Mouse (Mus musculus) MEL (cell line): ENCODE results near the gene Tle4. TPM values are rescaled to one million over a fixed set of nuclear protein-coding genes. Genes with fewer than 3 reads are reported as not detected.
A peak's percentile ranks its signal among the peaks of the same experiment; 100 is the strongest.

Experiments used
- DNase-seq: peaks from one replicate; pipeline ENCODE4 v3.0.0; 2011; ENCODE audit warnings: low read depth, low spot score
- H3K27ac ChIP-seq: 2 replicates; pipeline ENCODE4 v1.5.1; 2012; ENCODE audit warnings: low read depth, mild to moderate bottlenecking, control low read depth, low read length, moderate library complexity; ENCODE audit not compliant: control insufficient read depth
- H3K27me3 ChIP-seq, 2 experiments: fragments of 150-350 bp in 1 of 2; sonication (generic) in 1 of 2; 2 replicates each; pipeline ENCODE4 v1.6.1; 2012; ENCODE audit warnings: low read length in 2 of 2, mild to moderate bottlenecking in 2 of 2, improper control_type of control experiment in 1 of 2, moderate library complexity in 1 of 2; ENCODE audit not compliant: insufficient read depth in 2 of 2, control insufficient read depth in 1 of 2
- H3K36me3 ChIP-seq, 2 experiments: 2 replicates each; pipeline ENCODE4 v1.6.1; 2012 to 2014; ENCODE audit warnings: low read length in 2 of 2, improper control_type of control experiment in 1 of 2, inconsistent platforms in 1 of 2, mild to moderate bottlenecking in 1 of 2; ENCODE audit not compliant: insufficient read depth in 2 of 2, control insufficient read depth in 1 of 2
- H3K4me1 ChIP-seq, 2 experiments: fragments of 150-350 bp in 1 of 2; sonication (generic) in 1 of 2; 2 replicates each; pipeline ENCODE4 v1.6.1; 2012; ENCODE audit warnings: low read length in 2 of 2, improper control_type of control experiment in 1 of 2, mild to moderate bottlenecking in 1 of 2; ENCODE audit not compliant: insufficient read depth in 2 of 2, control insufficient read depth in 1 of 2
- H3K4me3 ChIP-seq, 2 experiments: fragments of 150-350 bp in 1 of 2; sonication (generic) in 1 of 2; 2 replicates each; pipeline ENCODE4 v1.5.1; 2012; ENCODE audit warnings: low read depth in 2 of 2, low read length in 2 of 2, mild to moderate bottlenecking in 2 of 2, moderate library complexity in 2 of 2, control low read depth in 1 of 2, improper control_type of control experiment in 1 of 2; ENCODE audit not compliant: control insufficient read depth in 1 of 2, insufficient read depth in 1 of 2
- H3K79me2 ChIP-seq: 2 replicates; pipeline ENCODE4 v1.6.1; 2012; ENCODE audit warnings: mild to moderate bottlenecking, low read length, moderate library complexity; ENCODE audit not compliant: control insufficient read depth, poor library complexity, insufficient read depth
- H3K9ac ChIP-seq: 2 replicates; pipeline ENCODE4 v1.6.1; 2012; ENCODE audit warnings: low read depth, mild to moderate bottlenecking, control low read depth, low read length, moderate library complexity; ENCODE audit not compliant: control insufficient read depth, poor library complexity, severe bottlenecking
- H3K9me3 ChIP-seq: fragments of 150-350 bp; sonication (generic); replicated peaks from 2 replicates; pipeline ENCODE4 v1.6.1; 2012; ENCODE audit warnings: mild to moderate bottlenecking, low read length, improper control_type of control experiment, moderate library complexity; ENCODE audit not compliant: insufficient read depth
- CHD1 ChIP-seq: IDR thresholded peaks from 2 replicates; pipeline ENCODE4 v1.6.1; 2012; ENCODE audit warnings: low read depth, mild to moderate bottlenecking, inconsistent platforms, low read length, improper control_type of control experiment
- CTCF ChIP-seq, 3 experiments: IDR thresholded peaks in 2 of 3; conservative IDR thresholded peaks in 1 of 3; 2 replicates each; pipeline ENCODE4 v1.5.1; 2011 to 2012; ENCODE audit warnings: low read length in 3 of 3, low read depth in 2 of 3, mild to moderate bottlenecking in 2 of 3, improper control_type of control experiment in 1 of 3, inconsistent platforms in 1 of 3, mixed read lengths in 1 of 3, moderate library complexity in 1 of 3; ENCODE audit not compliant: control insufficient read depth in 1 of 3, insufficient read depth in 1 of 3, poor library complexity in 1 of 3, severe bottlenecking in 1 of 3
- E2F4 ChIP-seq: IDR thresholded peaks from 2 replicates; pipeline ENCODE4 v1.6.1; 2011; ENCODE audit warnings: low read depth, low read length, improper control_type of control experiment, borderline replicate concordance
- ELF1 ChIP-seq: IDR thresholded peaks from 2 replicates; pipeline ENCODE4 v1.6.1; 2014; ENCODE audit warnings: low read depth, mild to moderate bottlenecking, inconsistent platforms, low read length, improper control_type of control experiment, moderate library complexity
- EP300 ChIP-seq, 2 experiments: IDR thresholded peaks; 2 replicates each; pipeline ENCODE4 v1.6.1; 2011; ENCODE audit warnings: improper control_type of control experiment in 2 of 2, low read length in 2 of 2, low read depth in 1 of 2, mild to moderate bottlenecking in 1 of 2
- JUND ChIP-seq: IDR thresholded peaks from 2 replicates; pipeline ENCODE4 v1.6.1; 2011; ENCODE audit warnings: low read depth, mild to moderate bottlenecking, improper control_type of control experiment, low read length
- KAT2A ChIP-seq: conservative IDR thresholded peaks from 2 replicates; pipeline ENCODE4 v1.6.1; 2012; ENCODE audit warnings: low read depth, low read length, improper control_type of control experiment, inconsistent platforms
- MAFK ChIP-seq: IDR thresholded peaks from 2 replicates; pipeline ENCODE4 v1.6.1; 2011; ENCODE audit warnings: low read depth, mild to moderate bottlenecking, low read length, improper control_type of control experiment, borderline replicate concordance
- MEF2A ChIP-seq: IDR thresholded peaks from 2 replicates; pipeline ENCODE4 v1.6.1; 2014; ENCODE audit warnings: low read depth, mild to moderate bottlenecking, inconsistent platforms, low read length, improper control_type of control experiment; ENCODE audit not compliant: poor library complexity, insufficient replicate concordance, severe bottlenecking; ENCODE audit errors: extremely low read depth
- MXI1 ChIP-seq: IDR thresholded peaks from 2 replicates; pipeline ENCODE4 v1.6.1; 2011; ENCODE audit warnings: mild to moderate bottlenecking, low read depth, low read length, improper control_type of control experiment
- MYC ChIP-seq: IDR thresholded peaks from 2 replicates; pipeline ENCODE4 v1.6.1; 2011; ENCODE audit warnings: low read depth, mild to moderate bottlenecking, low read length, improper control_type of control experiment, moderate library complexity
- NRF1 ChIP-seq: IDR thresholded peaks from 2 replicates; pipeline ENCODE4 v1.6.1; 2014; ENCODE audit warnings: low read depth, mild to moderate bottlenecking, inconsistent platforms, low read length, improper control_type of control experiment, moderate library complexity; ENCODE audit not compliant: poor library complexity, insufficient read depth, severe bottlenecking
- POLR2A ChIP-seq, 2 experiments: IDR thresholded peaks; 2 replicates each; pipeline ENCODE4 v1.6.1; 2011 to 2012; ENCODE audit warnings: low read length in 2 of 2, mild to moderate bottlenecking in 2 of 2, control low read depth in 1 of 2, improper control_type of control experiment in 1 of 2, low read depth in 1 of 2, moderate library complexity in 1 of 2; ENCODE audit not compliant: control insufficient read depth in 1 of 2, insufficient read depth in 1 of 2, poor library complexity in 1 of 2
- POLR2AphosphoS2 ChIP-seq: IDR thresholded peaks from 2 replicates; pipeline ENCODE4 v1.6.1; 2011; ENCODE audit warnings: low read length, improper control_type of control experiment
- RAD21 ChIP-seq: IDR thresholded peaks from 2 replicates; pipeline ENCODE4 v1.6.1; 2011; ENCODE audit warnings: mild to moderate bottlenecking, low read depth, low read length, improper control_type of control experiment
- RCOR1 ChIP-seq: IDR thresholded peaks from 2 replicates; pipeline ENCODE4 v1.6.1; 2012; ENCODE audit warnings: low read depth, mild to moderate bottlenecking, inconsistent platforms, low read length, improper control_type of control experiment
- SIN3A ChIP-seq: IDR thresholded peaks from 2 replicates; pipeline ENCODE4 v1.6.1; 2012; ENCODE audit warnings: low read length, improper control_type of control experiment, inconsistent platforms
- TAL1 ChIP-seq: IDR thresholded peaks from 2 replicates; pipeline ENCODE4 v1.6.1; 2012; ENCODE audit warnings: mild to moderate bottlenecking, inconsistent platforms, low read length, moderate library complexity, mixed read lengths
- USF1 ChIP-seq: IDR thresholded peaks from 2 replicates; pipeline ENCODE4 v1.6.1; 2014; ENCODE audit warnings: low read depth, mild to moderate bottlenecking, inconsistent platforms, low read length, improper control_type of control experiment, moderate library complexity
- USF2 ChIP-seq, 2 experiments: IDR thresholded peaks; 2 replicates each; pipeline ENCODE4 v1.6.1; 2011 to 2012; ENCODE audit warnings: improper control_type of control experiment in 2 of 2, low read length in 2 of 2, borderline replicate concordance in 1 of 2, inconsistent platforms in 1 of 2, low read depth in 1 of 2, mild to moderate bottlenecking in 1 of 2; ENCODE audit not compliant: insufficient read depth in 1 of 2
- ZC3H11A ChIP-seq: IDR thresholded peaks from 2 replicates; pipeline ENCODE4 v1.6.1; 2012; ENCODE audit warnings: low read depth, mild to moderate bottlenecking, inconsistent platforms, low read length, improper control_type of control experiment
- ZKSCAN1 ChIP-seq: IDR thresholded peaks from 2 replicates; pipeline ENCODE4 v1.6.1; 2012; ENCODE audit warnings: low read depth, mild to moderate bottlenecking, inconsistent platforms, low read length, improper control_type of control experiment, moderate library complexity
- ZMIZ1 ChIP-seq: IDR thresholded peaks from 2 replicates; pipeline ENCODE4 v1.6.1; 2012; ENCODE audit warnings: low read depth, mild to moderate bottlenecking, inconsistent platforms, low read length, improper control_type of control experiment, moderate library complexity
- polyA plus RNA-seq, 2 experiments: library from polyadenylated mRNA; stranded (reverse) in 1 of 2; unstranded in 1 of 2; fragments of >175 nt in 1 of 2; fragments of >200 nt in 1 of 2; gene quantifications; 2 replicates each; pipeline versions ENCODE4 v1.2.1 to v1.2.4; 2012; ENCODE audit warnings: low replicate concordance in 2 of 2, low read depth in 1 of 2; ENCODE audit not compliant: insufficient read length in 2 of 2, insufficient read depth in 1 of 2, missing spikeins in 1 of 2
- total RNA-seq: library from RNA; depleted of rRNA; stranded (reverse); fragments of 300-350 nt; gene quantifications from 2 replicates; pipeline ENCODE4 v1.2.3, GENCODE M21; 2012

The Tle4 gene
- total and polyA plus RNA-seq, 3 experiments, result 6.0 to 42.5 (median 14.0) TPM

- Histone ChIP-seq H3K4me1 (no peaks in the 10 kb centered on the region), H3K9me3 (no peaks in the 10 kb centered on the region), H3K79me2 (no peaks in the 10 kb centered on the region), H3K9ac (no peak overlapping the region), H3K27me3 (no peaks in the 10 kb centered on the region), H3K27ac (no peak overlapping the region), H3K36me3 (no peaks in the 10 kb centered on the region; a peak in 1 of 4 replicates)
- DNase-seq, result peak; percentile 12
- no peak for TF ChIP-seq ELF1
- TF ChIP-seq NRF1, result no peak
- no peak for TF ChIP-seq ZMIZ1
- no peak for TF ChIP-seq RAD21
- TF ChIP-seq TAL1, result no peak
- TF ChIP-seq E2F4, result no peak
- no peak for TF ChIP-seq CHD1
- no peak for TF ChIP-seq SIN3A
- no peak for TF ChIP-seq EP300 (IDR thresholded peaks at IDR 0.05; ENCODE audit: low read depth in 1 of 2, low read length in 2 of 2)
- TF ChIP-seq CTCF (IDR thresholded peaks at IDR 0.05 in 2 of 3, conservative IDR thresholded peaks at IDR 0.05 in 1 of 3; ENCODE audit: control insufficient read depth in 1 of 3, insufficient read depth in 1 of 3, low read depth in 2 of 3, low read length in 3 of 3, poor library complexity in 1 of 3, severe bottlenecking in 1 of 3), result no peak
- TF ChIP-seq, all 39 proteins: peak for 0
- no peak overlapping the region for H3K4me3 ChIP-seq
These were observed 129.1 kb downstream of the Tle4 start for GRCm38 (mm10) chr19:14468733-14469132.

- H3K4me1 ChIP-seq, result no peaks in the 10 kb centered on the region
- H3K27ac ChIP-seq, result no peak overlapping the region
- H3K36me3 ChIP-seq, result no peaks in the 10 kb centered on the region; a peak in 1 of 4 replicates
- TF ChIP-seq USF1, result no peak
- TF ChIP-seq POLR2AphosphoS2, result no peak
- TF ChIP-seq MXI1, result no peak
- no peak for TF ChIP-seq USF2 (IDR thresholded peaks at IDR 0.05; ENCODE audit: borderline replicate concordance in 1 of 2, insufficient read depth in 1 of 2, low read depth in 1 of 2, low read length in 2 of 2)
- no peak for TF ChIP-seq MEF2A
- TF ChIP-seq JUND, result no peak
- no peak for TF ChIP-seq ELF1
- no peak for TF ChIP-seq KAT2A
- TF ChIP-seq MAFK, result no peak
- TF ChIP-seq ZC3H11A, result no peak
- no peak for TF ChIP-seq RCOR1
- no peak for TF ChIP-seq CHD1
- no peak for TF ChIP-seq POLR2A (IDR thresholded peaks at IDR 0.05; ENCODE audit: control insufficient read depth in 1 of 2, insufficient read depth in 1 of 2, low read depth in 1 of 2, low read length in 2 of 2, poor library complexity in 1 of 2)
- TF ChIP-seq MYC, result no peak
- no peak for TF ChIP-seq TAL1
- TF ChIP-seq ZKSCAN1, result no peak
- no peaks in the 10 kb centered on the region for H3K79me2 ChIP-seq
- H3K9ac ChIP-seq, result no peak overlapping the region
- H3K27me3 ChIP-seq, result no peaks in the 10 kb centered on the region
- H3K9me3 ChIP-seq, result no peaks in the 10 kb centered on the region
- H3K4me3 ChIP-seq, result no peak overlapping the region
- peak; percentile 13 for DNase-seq
These were observed 131.8 kb downstream of the Tle4 start for GRCm38 (mm10) chr19:14466020-14466419.
